Mouse (Mus musculus): ENCODE measurements around the gene Zfp808. TPM values are rescaled to one million over a fixed set of nuclear protein-coding genes. Genes with fewer than 3 reads are reported as not detected.
"Not testable (repeated sequence)": the region's sequence is repeated elsewhere in the genome, so short reads cannot be mapped to it uniquely, and the experiment has no call there.

Zfp808 gene
- polyA plus RNA-seq (2015; fragmentation: Nextera tagmentation; extraction: Ambion mirVana) = 3.0 and 4.0 TPM in 2 replicates

DNA sequence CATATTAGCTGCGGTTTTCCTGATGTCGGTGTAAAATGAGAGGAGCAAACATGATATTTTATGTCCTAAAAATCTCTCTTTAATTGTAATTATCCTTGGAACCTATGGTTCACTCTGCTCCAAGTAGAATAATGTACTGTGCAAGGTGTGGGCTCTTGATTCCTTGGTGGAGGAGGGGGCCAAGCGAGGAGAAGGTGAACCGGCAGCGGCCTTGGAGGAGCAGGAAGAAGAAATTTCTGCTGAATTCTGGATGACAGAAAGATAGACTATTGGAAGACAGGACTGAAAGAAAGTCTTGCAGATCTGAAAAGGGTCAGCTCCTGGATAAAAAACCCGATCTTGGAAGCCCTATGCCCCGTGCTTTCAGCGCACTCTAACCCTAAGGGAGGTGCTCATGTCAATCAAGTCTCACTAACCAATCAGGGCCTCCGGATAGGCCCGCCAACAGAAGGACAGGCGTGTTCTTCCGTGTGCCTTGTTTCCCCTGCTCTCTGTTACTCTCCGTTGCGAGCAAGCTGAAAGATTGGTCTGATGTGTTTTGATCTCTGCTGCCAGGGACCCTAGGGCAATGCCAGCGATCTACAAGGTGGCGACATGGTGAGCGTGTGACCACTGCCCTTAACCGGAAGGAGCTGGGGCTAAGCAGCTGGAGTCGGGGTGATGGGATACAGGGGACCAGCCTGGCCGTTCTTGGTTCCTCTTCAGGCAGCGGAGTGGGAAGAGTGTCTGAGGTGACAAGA, at the start of gene Zfp808:
Gene Zfp808, plus strand, starts transcription at position 455 of the 740 bp plus-strand sequence.
- H3K9me3 ChIP-seq; H3K4me1 ChIP-seq (replicated peaks); H3K36me3 ChIP-seq; H3K27me3 ChIP-seq: not testable (repeated sequence)
- H3K4me2 ChIP-seq = peak within 1 kb of the TSS; percentile 57
- peak within 1 kb of the TSS; percentile 70 for H3K4me3 ChIP-seq
- peak within 1 kb of the TSS; percentile 62 for H3K9ac ChIP-seq
- ATAC-seq (ENCODE audit: low FRiP score, low read depth) = peak; percentile 90
- peak within 1 kb of the TSS; percentile 65 for H3K27ac ChIP-seq (replicated peaks)
- WGBS = 8% methylated on average over 21 of the region's 21 CpGs

DNA sequence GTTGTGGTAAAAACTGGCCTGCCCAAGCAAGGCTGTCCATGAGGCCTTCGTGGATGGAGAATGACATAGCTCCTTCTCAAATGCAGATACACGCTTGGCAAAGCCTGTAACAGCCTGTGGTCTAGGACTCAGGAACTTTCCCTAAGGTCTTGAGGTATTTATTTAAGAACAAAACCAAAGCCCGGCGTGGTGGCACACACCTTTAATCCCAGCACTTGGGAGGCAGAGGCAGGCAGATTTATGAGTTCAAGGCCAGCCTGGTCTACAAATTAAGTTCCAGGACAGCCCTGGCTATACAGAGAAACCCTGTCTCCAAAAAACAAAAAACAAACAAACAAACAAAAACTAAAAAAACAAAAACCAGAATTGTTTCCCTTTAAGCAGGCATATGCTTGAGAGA, 30.9 kb upstream of the Zfp808 start:
- H3K9me3 ChIP-seq = not testable (repeated sequence)

DNA sequence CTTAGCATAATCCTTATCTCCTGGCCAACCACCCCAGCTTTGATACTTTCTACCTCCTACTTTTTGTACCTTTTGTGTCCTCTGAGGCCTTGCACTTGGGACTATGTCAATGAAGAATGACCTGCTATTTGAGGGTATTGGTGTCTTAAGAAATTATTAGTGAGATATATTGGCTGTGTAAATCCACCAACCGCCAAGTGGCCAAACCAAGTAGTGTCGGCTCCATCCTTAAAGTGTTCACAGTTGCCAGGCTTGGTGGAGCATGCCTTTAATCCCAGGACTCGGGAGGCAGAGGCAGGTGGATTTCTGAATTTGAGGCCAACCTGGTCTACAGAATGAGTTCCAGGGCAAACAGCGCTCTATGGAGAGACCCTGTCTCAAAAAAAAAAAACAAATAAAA, 30.2 kb upstream of the Zfp808 start:
- H3K27me3 ChIP-seq; H3K4me3 ChIP-seq; H3K9me3 ChIP-seq; ATAC-seq (ENCODE audit: low FRiP score, low read depth); H3K27ac ChIP-seq (replicated peaks); H3K4me1 ChIP-seq (replicated peaks); H3K4me2 ChIP-seq; H3K36me3 ChIP-seq; H3K9ac ChIP-seq: not testable (repeated sequence)
- WGBS = 88% methylated on average over 4 of the region's 4 CpGs

More for the DNA sequence above, 30.9 kb upstream of the Zfp808 start:
- not testable (repeated sequence) for H3K4me3 ChIP-seq; ATAC-seq (ENCODE audit: low FRiP score, low read depth); H3K9ac ChIP-seq; H3K4me2 ChIP-seq; H3K4me1 ChIP-seq (replicated peaks); H3K27ac ChIP-seq (replicated peaks); H3K27me3 ChIP-seq; H3K36me3 ChIP-seq
- 85% methylated on average over 4 of the region's 4 CpGs for WGBS

DNA sequence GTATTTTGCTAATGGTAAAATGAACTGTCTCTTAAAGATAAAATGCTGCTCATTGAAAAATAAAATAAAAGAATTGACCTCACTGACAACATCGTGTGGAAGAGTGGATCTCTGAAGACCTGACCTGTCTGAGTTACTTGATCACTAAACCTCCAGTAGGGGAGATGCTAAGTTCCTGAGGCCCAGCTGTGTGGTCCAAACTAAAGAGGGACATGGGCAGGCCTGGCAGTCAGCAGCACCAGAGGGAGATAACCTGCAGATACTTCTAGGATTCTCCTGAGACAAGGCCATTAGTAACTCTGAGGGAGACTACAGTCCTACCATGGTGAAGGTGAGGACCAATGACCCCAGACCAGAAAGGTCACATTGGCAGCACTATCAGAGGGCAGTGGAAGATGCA, 27.3 kb upstream of the Zfp808 start:
- H3K27me3 ChIP-seq; H3K4me2 ChIP-seq; H3K36me3 ChIP-seq; H3K27ac ChIP-seq (replicated peaks); H3K9ac ChIP-seq; ATAC-seq (ENCODE audit: low FRiP score, low read depth); H3K4me3 ChIP-seq; H3K4me1 ChIP-seq (replicated peaks); H3K9me3 ChIP-seq: not testable (repeated sequence)
- 90% methylated on average over 1 of the region's 1 CpGs for WGBS

DNA sequence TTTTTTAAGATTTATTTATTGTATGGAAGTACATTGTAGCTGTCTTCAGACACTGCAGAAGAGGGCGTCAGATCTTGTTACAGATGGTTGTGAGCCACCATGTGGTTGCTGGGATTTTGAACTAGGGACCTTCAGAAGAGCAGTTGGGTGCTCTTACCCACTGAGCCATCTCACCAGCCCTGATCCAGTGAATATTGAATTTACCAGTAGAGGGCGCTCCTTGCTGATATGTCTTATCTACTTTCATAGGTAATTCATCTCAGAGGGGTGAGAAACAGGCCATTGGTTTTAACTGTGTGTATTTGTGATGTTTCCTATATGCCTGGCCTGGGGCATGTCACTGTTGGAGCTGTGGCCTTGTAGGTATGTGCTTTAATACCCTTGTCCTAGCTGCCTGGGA, 13.8 kb upstream of the Zfp808 start:
- 32% methylated on average over 2 of the region's 2 CpGs for WGBS
- not testable (repeated sequence) for H3K36me3 ChIP-seq; ATAC-seq (ENCODE audit: low FRiP score, low read depth); H3K9me3 ChIP-seq; H3K27ac ChIP-seq (replicated peaks); H3K4me1 ChIP-seq (replicated peaks); H3K27me3 ChIP-seq; H3K4me3 ChIP-seq; H3K9ac ChIP-seq; H3K4me2 ChIP-seq

DNA sequence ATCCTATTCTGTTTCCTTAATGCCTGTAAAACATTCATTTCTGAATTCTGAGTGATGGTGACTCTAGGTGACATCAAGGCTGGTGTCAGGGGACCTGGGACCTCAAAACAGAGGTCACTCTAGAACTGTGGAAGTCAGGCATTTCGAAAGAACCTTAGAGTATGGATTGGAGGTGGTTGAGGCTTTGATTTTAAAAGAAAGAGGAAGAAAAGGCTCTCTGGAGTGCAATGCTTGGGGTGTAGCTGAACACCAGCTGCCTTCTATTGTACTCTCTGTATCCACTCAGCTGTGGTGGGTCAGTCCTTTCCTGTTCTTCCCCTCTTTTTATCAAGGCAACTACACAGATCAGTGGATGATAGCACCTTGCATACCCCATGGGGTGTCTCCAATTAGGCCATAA, 8.1 kb upstream of the Zfp808 start:
- not testable (repeated sequence) for H3K4me1 ChIP-seq (replicated peaks); H3K27ac ChIP-seq (replicated peaks); ATAC-seq (ENCODE audit: low FRiP score, low read depth); H3K9me3 ChIP-seq; H3K9ac ChIP-seq; H3K36me3 ChIP-seq; H3K27me3 ChIP-seq; H3K4me2 ChIP-seq; H3K4me3 ChIP-seq
- 50% methylated on average over 1 of the region's 1 CpGs for WGBS

DNA sequence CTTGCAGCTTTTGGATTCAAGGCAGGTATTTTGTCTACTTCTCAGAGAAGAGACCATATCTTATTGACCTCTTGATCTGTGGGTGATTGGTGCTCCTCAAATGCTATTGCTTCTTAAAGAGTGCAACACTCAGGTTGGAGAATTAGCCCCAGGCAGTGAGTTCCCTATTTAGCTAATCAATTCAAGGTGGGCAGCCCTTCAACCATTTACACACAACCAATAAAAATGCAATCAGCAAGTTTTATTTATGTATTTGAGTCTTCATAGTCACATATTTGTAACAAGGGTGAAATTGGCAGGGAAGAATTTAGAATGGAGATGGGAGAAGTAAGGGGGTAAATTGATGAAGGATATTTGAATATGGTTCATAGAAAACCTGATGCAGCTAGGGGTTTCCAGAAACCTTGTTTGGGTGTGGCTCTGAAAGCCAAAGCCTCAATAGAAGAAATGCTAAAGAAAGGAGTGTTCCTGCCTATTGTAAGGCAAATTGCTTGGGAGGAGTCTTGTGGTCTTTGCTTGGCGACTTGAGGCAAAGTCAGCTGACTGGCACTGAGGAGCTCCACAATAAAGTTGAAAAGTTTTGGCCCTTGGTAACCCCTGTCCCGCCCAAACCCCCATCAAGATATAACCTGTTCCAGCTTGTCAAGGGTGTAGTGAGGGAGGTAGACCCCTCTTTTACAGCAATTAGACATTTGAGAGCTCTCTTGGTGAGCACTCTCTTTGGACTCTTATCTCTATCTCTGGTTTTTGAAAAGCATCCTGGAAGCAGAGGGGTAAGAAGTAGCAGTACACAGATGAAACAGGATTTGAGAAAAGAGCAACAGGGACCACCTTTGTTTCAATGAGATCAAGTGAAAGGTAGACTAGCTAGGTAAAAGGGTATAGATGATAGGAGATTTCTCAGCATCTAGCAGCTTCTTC, 52.4 kb downstream of the Zfp808 start:
- H3K27me3 ChIP-seq; H3K36me3 ChIP-seq; H3K4me3 ChIP-seq; H3K9me3 ChIP-seq; ATAC-seq (ENCODE audit: low FRiP score, low read depth); H3K9ac ChIP-seq; H3K4me1 ChIP-seq (replicated peaks); H3K4me2 ChIP-seq; H3K27ac ChIP-seq (replicated peaks): not testable (repeated sequence)
- 77% methylated on average over 2 of the region's 2 CpGs for WGBS

DNA sequence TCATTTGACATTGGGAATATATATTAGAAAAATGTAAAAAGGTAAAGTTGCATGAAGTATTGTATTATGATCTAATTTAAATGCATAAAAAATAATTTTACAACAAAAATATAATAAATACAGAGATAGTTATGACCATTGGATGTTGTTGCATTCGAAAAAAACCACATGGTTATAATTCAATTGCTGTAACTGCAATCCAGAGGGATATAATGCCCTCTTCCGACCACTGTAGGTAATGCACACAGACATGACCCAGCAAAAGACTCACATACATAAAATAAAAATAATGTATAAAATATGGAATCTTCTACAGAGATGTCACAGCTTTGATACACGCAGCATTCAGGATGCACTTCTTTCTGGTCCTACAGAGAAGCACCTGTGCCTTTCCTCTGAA, 115.6 kb downstream of the Zfp808 start:
- Histone ChIP-seq H3K9ac (no peak overlapping the region), H3K27ac (replicated peaks) (no peak overlapping the region), H3K36me3 (no peaks in the 10 kb centered on the region), H3K27me3 (no peaks in the 10 kb centered on the region), H3K9me3 (peaks cover 4% of the 10 kb centered on the region; the same call in 1 of the 2 replicates), H3K4me1 (replicated peaks) (no peaks in the 10 kb centered on the region), H3K4me3 (no peak overlapping the region), H3K4me2 (no peak overlapping the region)
- no peak for ATAC-seq (ENCODE audit: low FRiP score, low read depth)
- 53% methylated on average over 3 of the region's 3 CpGs for WGBS

DNA sequence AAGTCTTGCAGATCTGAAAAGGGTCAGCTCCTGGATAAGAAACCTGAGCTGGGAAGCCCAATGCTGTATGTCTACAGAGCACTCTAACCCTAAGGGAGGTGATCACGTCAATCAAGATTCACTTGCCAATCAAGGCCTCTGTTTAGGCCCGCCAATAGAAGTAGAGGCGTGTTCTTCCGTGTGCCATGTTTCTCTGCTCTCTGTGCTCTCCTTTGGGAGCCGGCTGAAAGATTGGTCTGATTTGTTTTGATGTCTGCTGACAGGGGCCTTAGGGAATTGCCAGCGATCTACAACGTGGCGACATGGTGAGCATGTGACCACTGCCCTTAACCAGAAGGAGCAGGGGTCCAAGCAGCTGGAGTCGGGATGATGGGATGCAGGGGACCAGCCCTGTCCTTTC, 125.5 kb downstream of the Zfp808 start:
- H3K9ac ChIP-seq; H3K27me3 ChIP-seq; H3K4me1 ChIP-seq (replicated peaks); ATAC-seq (ENCODE audit: low FRiP score, low read depth); H3K27ac ChIP-seq (replicated peaks); H3K4me2 ChIP-seq; H3K36me3 ChIP-seq; H3K4me3 ChIP-seq: not testable (repeated sequence)
- 83% methylated on average over 9 of the region's 9 CpGs for WGBS
- H3K9me3 ChIP-seq = peaks cover 26% of the 10 kb centered on the region

DNA sequence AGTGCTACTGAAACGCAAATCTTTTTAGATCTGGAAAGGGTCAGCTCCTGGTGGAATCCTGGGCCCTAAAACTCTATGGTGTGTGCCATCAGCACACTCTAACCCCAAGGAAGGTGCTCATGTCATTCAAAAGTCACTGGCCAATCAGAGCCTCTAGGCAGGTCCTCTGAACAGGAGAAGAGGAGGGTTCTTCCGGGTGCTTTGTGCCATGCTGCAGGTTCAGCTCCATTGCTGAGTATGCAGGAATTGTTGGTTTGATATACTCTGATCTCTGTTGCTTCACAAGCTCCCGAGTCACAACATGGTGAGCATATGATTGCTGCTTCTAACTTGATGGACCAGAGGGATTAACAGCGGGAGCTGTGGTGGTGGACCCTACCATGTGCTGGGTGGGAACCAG, 133.7 kb downstream of the Zfp808 start:
- no peaks in the 10 kb centered on the region for H3K4me1 ChIP-seq (replicated peaks)
- 88% methylated on average over 4 of the region's 4 CpGs for WGBS
- no peak overlapping the region for H3K4me2 ChIP-seq
- H3K9ac ChIP-seq = no peak overlapping the region
- no peak for ATAC-seq (ENCODE audit: low FRiP score, low read depth)
- H3K27ac ChIP-seq (replicated peaks) = no peak overlapping the region
- no peaks in the 10 kb centered on the region for H3K27me3 ChIP-seq
- H3K9me3 ChIP-seq = peaks cover 41% of the 10 kb centered on the region
- no peaks in the 10 kb centered on the region for H3K36me3 ChIP-seq
- H3K4me3 ChIP-seq = no peak overlapping the region
